Mouse (Mus musculus): ENCODE data around the gene Fmo2.

Gene Fmo2

DNA sequence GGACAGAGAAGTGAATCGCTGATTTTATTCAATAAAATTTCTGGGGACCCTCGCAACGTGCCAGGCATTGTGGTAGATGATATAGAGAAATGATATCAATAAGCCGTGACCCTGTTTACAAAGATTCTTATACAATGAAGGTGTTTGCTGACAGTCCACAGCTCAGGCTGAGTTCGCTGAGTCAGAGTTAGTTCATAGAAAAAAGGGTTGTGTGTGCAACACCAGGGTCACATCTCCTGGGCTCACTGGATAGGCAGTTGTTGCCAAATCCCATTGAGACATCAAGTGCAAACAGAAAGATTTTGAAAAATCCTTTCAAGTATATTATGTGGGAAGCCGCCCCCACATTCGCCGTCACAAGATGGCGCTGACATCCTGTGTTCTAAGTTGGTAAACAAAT lies 58.3 kb downstream of the Fmo2 start:
- peak; percentile 59 for DNase-seq

DNA sequence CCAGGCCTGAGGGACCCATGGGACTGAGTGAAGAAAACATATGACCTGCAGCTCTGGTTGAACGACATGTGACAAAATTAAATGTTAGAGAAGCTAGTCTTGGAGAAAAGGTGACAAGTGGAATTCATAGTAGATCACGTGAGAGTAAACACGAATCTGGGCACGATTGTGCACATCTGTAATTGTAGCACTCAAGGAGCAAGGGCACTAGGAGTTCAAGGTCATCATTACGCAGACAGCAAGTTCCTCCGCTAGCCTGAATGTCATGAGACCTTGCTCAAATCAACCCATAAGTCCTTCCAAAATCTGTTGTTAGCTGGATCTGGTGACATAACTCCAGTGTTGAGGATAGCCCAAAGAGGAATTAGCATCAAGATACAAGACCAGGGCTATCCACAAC lies 59.5 kb downstream of the Fmo2 start:
- no peak for DNase-seq

DNA sequence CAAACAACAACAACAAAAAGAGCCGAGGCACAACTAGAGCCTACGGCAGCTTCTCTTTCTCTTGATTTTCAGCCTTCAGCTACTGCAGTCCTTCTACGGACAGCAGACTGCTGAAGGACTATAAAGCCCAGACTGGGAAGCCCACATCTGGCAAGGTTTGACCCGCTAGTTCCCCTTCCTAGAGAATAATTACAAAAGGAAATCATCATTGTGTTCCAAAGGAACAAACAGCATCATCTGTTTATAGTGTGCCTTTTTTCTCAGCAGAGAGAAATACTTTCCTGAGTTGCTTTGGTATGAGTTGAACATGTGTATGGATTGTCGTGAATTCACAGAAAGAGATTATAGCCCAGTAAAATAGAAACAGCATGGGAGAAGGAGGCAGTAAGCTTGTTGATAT lies 64.2 kb downstream of the Fmo2 start:
- no peak for DNase-seq

DNA sequence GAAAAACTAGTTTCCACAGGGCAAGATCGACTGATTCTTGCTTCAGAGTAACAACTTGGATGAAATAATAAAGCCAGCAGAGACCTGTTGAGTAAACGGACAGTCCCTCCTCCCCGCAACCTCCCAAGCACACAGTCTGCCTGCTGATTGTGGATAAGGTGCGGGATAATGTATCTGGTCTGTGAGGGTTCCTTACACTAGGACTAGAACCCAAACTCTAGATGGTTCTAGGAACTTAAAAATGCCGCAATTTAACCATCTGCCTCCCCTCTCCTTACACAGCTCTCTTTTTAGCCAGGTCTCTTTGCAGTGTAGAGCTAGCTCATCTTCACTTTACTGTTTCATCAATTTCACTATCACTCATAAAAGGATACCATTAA lies 66.0 kb downstream of the Fmo2 start:
- DNase-seq, result no peak

DNA sequence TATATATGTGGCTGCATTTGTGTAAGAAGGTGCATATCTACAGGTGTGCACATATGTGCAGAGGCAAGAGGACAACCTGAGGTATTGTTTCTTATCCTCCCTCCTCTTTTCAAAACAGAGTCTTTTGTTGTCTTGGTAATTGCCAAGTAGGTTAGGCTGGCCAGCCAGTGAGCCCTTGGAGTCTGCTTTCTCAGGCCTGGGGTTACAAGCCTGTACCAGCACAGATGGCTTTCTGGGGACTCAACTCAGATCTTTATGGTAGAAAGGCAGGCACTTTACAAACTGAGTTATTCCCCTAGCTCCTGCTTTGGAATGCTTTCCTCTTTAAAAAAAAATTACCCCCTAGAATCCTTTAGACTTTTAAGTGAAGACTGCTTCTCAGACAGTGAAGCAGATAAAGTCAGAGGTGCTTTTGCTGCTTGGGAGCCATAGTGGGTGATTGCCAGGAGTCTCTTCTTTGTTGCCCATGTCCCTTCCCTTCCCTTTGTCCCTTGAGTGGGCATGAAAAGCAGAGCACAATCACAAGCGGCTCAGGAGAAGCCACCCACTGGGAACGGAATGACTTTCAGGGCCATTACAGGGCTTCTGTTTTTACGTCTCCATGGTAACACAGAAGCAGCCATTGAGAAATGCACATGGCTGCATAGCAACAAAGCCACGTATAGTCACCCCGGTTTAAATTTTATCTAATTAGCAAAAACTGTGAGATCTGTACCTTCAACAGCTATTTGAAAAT lies 66.5 kb downstream of the Fmo2 start:
- DNase-seq, result no peak
